Mouse (Mus musculus): ENCODE measurements around the gene Gad2. TPM values are rescaled to one million over a fixed set of nuclear protein-coding genes. Genes with fewer than 3 reads are reported as not detected.

Gene Gad2
- polyA plus RNA-seq, 1 experiment, result not detected

DNA sequence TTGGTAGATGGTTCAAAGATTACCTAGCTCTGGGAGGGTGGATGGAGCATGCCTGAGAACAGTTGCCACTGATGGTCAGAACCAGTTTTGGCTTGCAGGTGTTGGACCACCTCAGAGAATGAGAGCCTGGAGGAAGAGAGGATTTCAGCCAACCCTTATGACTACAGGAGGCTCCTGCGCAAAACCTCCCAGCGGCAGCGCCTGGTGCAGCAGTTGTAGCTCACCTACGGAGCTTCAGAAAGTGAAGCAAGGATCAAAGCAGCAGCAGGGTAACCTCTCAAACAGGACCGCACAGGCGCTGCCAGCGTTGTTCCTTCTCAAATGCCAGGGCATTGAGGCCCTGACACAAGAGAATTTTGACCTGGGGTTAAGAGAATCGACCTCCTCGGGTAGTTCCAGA, 4.1 kb upstream of the Gad2 start:
- Histone ChIP-seq H3K27ac (ENCODE audit: insufficient read depth, low read length) (no peak overlapping the region), H3K4me3 (ENCODE audit: extremely low read depth, insufficient read depth, insufficient read length) (no peak overlapping the region), H3K4me1 (ENCODE audit: control insufficient read depth, insufficient read depth, insufficient read length) (no peaks in the 10 kb centered on the region; the same call in 1 of the 2 replicates), H3K27me3 (ENCODE audit: control insufficient read depth, insufficient read depth, low read length) (peaks cover 17% of the 10 kb centered on the region), H3K36me3 (ENCODE audit: control insufficient read depth, insufficient read depth, low read length) (no peaks in the 10 kb centered on the region)
- 9% methylated on average over 9 of the region's 9 CpGs for WGBS
- no peak for DNase-seq (ENCODE audit: low read depth in 1 of 2, low spot score in 2 of 2)
- no peak for TF ChIP-seq CTCF (IDR thresholded peaks at IDR 0.05; ENCODE audit: extremely low read depth, insufficient read depth, insufficient read length, insufficient replicate concordance)
- no peak for TF ChIP-seq POLR2A (IDR thresholded peaks at IDR 0.05; ENCODE audit: low read depth, low read length)

DNA sequence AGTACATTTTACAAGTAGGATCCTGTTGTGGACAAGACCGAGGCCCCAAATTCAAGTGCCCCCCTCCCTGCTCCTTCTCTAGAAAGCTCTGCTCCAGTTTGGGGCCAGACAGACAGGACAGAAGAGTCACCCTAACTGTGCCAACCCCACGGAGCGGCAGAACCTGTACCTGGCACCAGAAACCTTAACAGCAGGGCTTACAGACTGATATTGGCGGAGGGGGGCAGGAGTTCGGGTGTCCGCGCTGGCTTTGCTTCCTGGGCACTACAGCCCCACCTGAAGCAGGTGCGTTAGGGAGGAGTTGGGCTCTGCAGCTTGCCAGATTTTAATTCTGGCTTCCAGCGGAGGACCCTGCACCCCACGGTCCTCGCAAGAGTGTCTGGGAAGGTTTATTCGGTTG, 2.6 kb upstream of the Gad2 start:
- 10% methylated on average over 12 of the region's 12 CpGs for WGBS
- TF ChIP-seq POLR2A (IDR thresholded peaks at IDR 0.05; ENCODE audit: low read depth, low read length) (no peak), CTCF (IDR thresholded peaks at IDR 0.05; ENCODE audit: extremely low read depth, insufficient read depth, insufficient read length, insufficient replicate concordance) (no peak)

DNA sequence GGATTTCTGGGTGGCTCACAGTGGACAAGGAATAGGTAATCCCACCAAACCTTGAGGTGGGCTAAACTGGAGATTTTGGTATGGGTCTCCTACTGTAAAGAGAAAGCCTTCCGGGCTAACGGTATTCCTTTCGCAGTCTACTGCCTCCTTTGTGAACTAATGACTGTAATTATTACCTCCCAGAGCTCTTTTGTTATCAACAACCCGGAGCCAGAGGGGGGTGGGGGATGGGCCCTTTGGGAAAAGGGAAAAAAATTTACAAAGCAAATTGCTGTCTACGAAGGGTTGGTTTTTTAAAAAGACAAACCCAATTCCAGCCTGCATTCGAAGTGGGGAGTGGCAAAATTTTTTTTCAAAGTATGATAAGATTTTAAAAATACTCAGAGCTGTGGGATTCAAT, 2.0 kb upstream of the Gad2 start:
- Histone ChIP-seq H3K27ac (ENCODE audit: insufficient read depth, low read length) (no peak overlapping the region), H3K36me3 (ENCODE audit: control insufficient read depth, insufficient read depth, low read length) (no peaks in the 10 kb centered on the region), H3K4me3 (ENCODE audit: extremely low read depth, insufficient read depth, insufficient read length) (no peak overlapping the region), H3K4me1 (ENCODE audit: control insufficient read depth, insufficient read depth, insufficient read length) (no peaks in the 10 kb centered on the region; the same call in 1 of the 2 replicates), H3K27me3 (ENCODE audit: control insufficient read depth, insufficient read depth, low read length) (peaks cover 29% of the 10 kb centered on the region)
- WGBS, result 9% methylated on average over 6 of the region's 6 CpGs
- TF ChIP-seq CTCF (IDR thresholded peaks at IDR 0.05; ENCODE audit: extremely low read depth, insufficient read depth, insufficient read length, insufficient replicate concordance) (no peak), POLR2A (IDR thresholded peaks at IDR 0.05; ENCODE audit: low read depth, low read length) (no peak)
- no peak for DNase-seq (ENCODE audit: low read depth in 1 of 2, low spot score in 2 of 2)

More for the DNA sequence above, 2.6 kb upstream of the Gad2 start:
- no peak overlapping the region for H3K27ac ChIP-seq (ENCODE audit: insufficient read depth, low read length)
- DNase-seq (ENCODE audit: low read depth in 1 of 2, low spot score in 2 of 2), result no peak
- peaks cover 28% of the 10 kb centered on the region for H3K27me3 ChIP-seq (ENCODE audit: control insufficient read depth, insufficient read depth, low read length)
- H3K36me3 ChIP-seq (ENCODE audit: control insufficient read depth, insufficient read depth, low read length), result no peaks in the 10 kb centered on the region
- H3K4me1 ChIP-seq (ENCODE audit: control insufficient read depth, insufficient read depth, insufficient read length), result no peaks in the 10 kb centered on the region; the same call in 1 of the 2 replicates
- H3K4me3 ChIP-seq (ENCODE audit: extremely low read depth, insufficient read depth, insufficient read length), result no peak overlapping the region

DNA sequence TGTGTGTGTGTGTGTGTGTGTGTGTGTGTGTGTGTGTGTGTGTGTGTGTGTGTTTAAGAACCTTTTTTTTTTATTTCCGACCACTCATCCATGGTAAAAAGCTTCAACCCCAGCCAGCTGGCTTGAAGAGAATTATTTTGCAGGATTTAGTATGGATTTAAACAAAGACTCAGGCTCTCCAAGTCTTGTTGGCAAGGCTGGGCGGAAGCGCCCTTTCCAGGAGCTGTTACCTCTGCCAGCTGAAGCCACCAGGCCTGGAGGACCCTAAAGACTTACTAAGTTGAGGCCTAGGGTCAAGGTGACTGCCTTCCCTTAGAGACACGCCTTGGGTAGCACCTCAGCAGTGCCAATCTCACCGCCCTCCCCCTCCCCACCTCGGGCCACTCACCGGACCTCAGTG, 1.5 kb upstream of the Gad2 start:
- no peaks in the 10 kb centered on the region for H3K36me3 ChIP-seq (ENCODE audit: control insufficient read depth, insufficient read depth, low read length)
- peaks cover 32% of the 10 kb centered on the region for H3K27me3 ChIP-seq (ENCODE audit: control insufficient read depth, insufficient read depth, low read length)
- 26% methylated on average over 7 of the region's 7 CpGs for WGBS
- no peak for DNase-seq (ENCODE audit: low read depth in 1 of 2, low spot score in 2 of 2)
- no peak overlapping the region for H3K4me3 ChIP-seq (ENCODE audit: extremely low read depth, insufficient read depth, insufficient read length)
- no peak for TF ChIP-seq CTCF (IDR thresholded peaks at IDR 0.05; ENCODE audit: extremely low read depth, insufficient read depth, insufficient read length, insufficient replicate concordance)
- no peak for TF ChIP-seq POLR2A (IDR thresholded peaks at IDR 0.05; ENCODE audit: low read depth, low read length)
- no peak overlapping the region for H3K27ac ChIP-seq (ENCODE audit: insufficient read depth, low read length)
- H3K4me1 ChIP-seq (ENCODE audit: control insufficient read depth, insufficient read depth, insufficient read length), result no peaks in the 10 kb centered on the region; the same call in 1 of the 2 replicates

DNA sequence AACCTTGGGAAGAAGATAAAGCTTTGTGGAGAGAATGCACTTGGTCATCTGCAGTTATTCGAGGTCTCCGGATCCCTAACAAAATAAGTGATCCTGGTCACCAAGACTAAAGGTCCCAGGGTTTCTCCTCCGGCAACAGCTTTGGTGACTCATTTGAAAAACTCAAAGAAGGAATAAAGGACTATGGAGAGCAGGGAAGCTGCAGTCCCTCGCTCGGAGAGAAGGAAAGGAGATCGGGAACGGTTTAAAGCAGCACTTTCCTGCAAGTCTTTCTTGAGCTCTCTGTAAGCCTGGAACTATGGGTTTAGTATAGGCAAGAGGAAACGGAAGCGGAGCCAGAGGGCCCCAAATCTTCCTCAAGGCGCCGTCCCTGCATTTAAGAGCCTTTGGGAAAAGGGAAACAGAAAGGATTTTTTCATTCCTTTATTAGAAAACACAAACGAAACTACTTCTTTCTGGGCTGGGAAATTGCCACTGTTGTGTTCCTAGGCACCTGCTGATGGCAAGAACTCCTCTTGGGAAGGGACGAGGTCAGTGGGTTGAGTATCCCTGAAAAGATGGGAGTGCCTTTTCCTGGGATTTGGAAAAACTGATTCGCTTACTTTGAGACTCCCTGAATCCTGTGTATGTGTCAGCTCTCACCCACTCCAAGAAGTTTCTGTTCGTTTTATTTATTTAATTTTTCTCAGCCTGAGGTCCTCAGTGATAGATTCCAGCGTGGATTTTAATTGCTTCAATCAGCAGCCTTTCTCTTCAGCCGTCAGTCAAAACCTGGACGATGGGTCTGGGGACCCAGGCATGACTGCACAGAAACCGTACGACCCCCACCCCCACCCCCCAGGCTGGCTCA, 802 bp upstream of the Gad2 start:
- Histone ChIP-seq H3K36me3 (ENCODE audit: control insufficient read depth, insufficient read depth, low read length) (no peaks in the 10 kb centered on the region), H3K4me1 (ENCODE audit: control insufficient read depth, insufficient read depth, insufficient read length) (no peaks in the 10 kb centered on the region; the same call in 1 of the 2 replicates), H3K27ac (ENCODE audit: insufficient read depth, low read length) (no peak overlapping the region), H3K27me3 (ENCODE audit: control insufficient read depth, insufficient read depth, low read length) (peaks cover 32% of the 10 kb centered on the region), H3K4me3 (ENCODE audit: extremely low read depth, insufficient read depth, insufficient read length) (no peak overlapping the region)
- 8% methylated on average over 20 of the region's 20 CpGs for WGBS
- no peak for DNase-seq (ENCODE audit: low read depth in 1 of 2, low spot score in 2 of 2)
- no peak for TF ChIP-seq POLR2A (IDR thresholded peaks at IDR 0.05; ENCODE audit: low read depth, low read length)
- TF ChIP-seq CTCF (IDR thresholded peaks at IDR 0.05; ENCODE audit: extremely low read depth, insufficient read depth, insufficient read length, insufficient replicate concordance), result no peak

DNA sequence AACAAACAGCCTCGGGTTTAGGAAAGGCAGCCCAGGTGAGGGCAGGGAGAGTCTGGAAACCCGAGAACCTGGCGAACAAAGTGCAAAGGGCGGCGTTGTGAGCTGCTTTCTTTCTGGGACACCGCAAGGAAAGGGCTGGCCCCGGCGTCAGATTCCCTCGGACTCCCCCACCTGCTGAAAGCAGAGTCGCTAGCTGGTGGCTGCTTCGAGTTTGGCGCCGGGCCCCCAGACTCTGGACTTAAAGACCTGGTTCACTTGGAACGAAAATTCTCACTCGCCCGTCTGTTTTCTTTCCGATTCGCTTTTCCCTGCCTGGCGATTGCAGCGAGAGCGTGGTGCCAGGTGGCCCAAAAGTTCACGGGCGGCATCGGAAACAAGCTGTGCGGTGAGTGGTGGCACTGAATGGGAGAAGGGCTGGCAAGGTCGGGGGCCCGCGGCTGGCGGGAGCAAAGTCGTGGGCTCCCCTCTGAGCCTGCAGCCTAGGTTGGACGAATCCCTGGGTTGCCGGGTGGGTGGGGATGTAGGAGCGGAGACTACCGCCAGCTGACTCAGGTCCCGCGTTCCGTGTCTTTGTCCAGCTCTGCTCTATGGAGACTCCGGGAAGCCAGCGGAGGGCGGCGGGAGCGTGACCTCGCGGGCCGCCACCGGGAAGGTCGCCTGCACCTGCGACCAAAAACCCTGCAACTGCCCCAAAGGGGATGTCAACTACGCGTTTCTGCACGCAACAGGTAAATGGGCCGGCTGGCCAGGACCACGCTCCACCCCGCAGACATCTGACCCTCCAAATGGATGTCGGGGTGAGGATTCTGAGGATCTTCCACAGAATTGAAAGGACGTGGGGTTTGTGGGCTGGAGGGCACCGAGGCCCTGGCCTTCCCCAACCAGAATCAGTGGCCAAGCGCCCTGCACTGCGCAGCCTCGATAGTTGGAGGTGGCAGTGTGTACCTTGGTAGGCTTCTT, 1.4 kb downstream of the Gad2 start:
- Histone ChIP-seq H3K27ac (ENCODE audit: insufficient read depth, low read length) (no peak overlapping the region), H3K27me3 (ENCODE audit: control insufficient read depth, insufficient read depth, low read length) (peaks cover 30% of the 10 kb centered on the region), H3K36me3 (ENCODE audit: control insufficient read depth, insufficient read depth, low read length) (no peaks in the 10 kb centered on the region), H3K4me1 (ENCODE audit: control insufficient read depth, insufficient read depth, insufficient read length) (no peaks in the 10 kb centered on the region; the same call in 1 of the 2 replicates), H3K4me3 (ENCODE audit: extremely low read depth, insufficient read depth, insufficient read length) (no peak overlapping the region)
- 4% methylated on average over 60 of the region's 60 CpGs for WGBS
- TF ChIP-seq POLR2A (IDR thresholded peaks at IDR 0.05; ENCODE audit: low read depth, low read length), result no peak
- no peak for TF ChIP-seq CTCF (IDR thresholded peaks at IDR 0.05; ENCODE audit: extremely low read depth, insufficient read depth, insufficient read length, insufficient replicate concordance)
- DNase-seq (ENCODE audit: low read depth in 1 of 2, low spot score in 2 of 2), result no peak
